Mouse (Mus musculus) myocyte (in vitro differentiated cells): ENCODE results near the gene Stmn1. TPM values are rescaled to one million over a fixed set of nuclear protein-coding genes. Genes with fewer than 3 reads are reported as not detected.

ENCODE experiments used
- H3K27me3 ChIP-seq: one replicate; pipeline ENCODE4 v1.6.1; 2011; ENCODE audit not compliant: control insufficient read depth, insufficient read depth, insufficient read length
- H3K36me3 ChIP-seq: one replicate; pipeline ENCODE4 v1.6.1; 2011; ENCODE audit not compliant: control insufficient read depth, insufficient read depth
- H3K4me2 ChIP-seq: one replicate; pipeline ENCODE4 v1.6.1; 2011; ENCODE audit warnings: low read depth, control low read depth
- H3K4me3 ChIP-seq: one replicate; pipeline ENCODE4 v1.5.1; 2011; ENCODE audit warnings: mild to moderate bottlenecking, control low read depth, moderate library complexity
- H3K79me2 ChIP-seq: one replicate; pipeline ENCODE4 v1.6.1; 2011; ENCODE audit not compliant: control insufficient read depth, insufficient read depth
- H3ac ChIP-seq: one replicate; pipeline ENCODE4 v1.6.1; 2011; ENCODE audit not compliant: control insufficient read depth, insufficient read length
- CEBPB ChIP-seq: IDR thresholded peaks from 2 replicates; pipeline ENCODE4 v1.6.1; 2011; ENCODE audit warnings: mild to moderate bottlenecking, moderate library complexity; ENCODE audit not compliant: poor library complexity, insufficient read depth, severe bottlenecking
- E2F4 ChIP-seq: IDR thresholded peaks from one replicate; pipeline ENCODE4 v1.6.1; 2011; ENCODE audit warnings: mild to moderate bottlenecking, control low read depth, moderate library complexity; ENCODE audit not compliant: insufficient read depth
- MAX ChIP-seq: IDR thresholded peaks from one replicate; pipeline ENCODE4 v1.6.1; 2011; ENCODE audit warnings: low read depth, mild to moderate bottlenecking, control low read depth
- MYOD1 ChIP-seq, 3 experiments: IDR thresholded peaks; one replicate each; pipeline ENCODE4 v1.6.1; 2011; ENCODE audit warnings: control low read depth in 2 of 3, low read depth in 2 of 3, mild to moderate bottlenecking in 2 of 3, moderate library complexity in 1 of 3; ENCODE audit not compliant: insufficient read length in 2 of 3, control insufficient read depth in 1 of 3
- MYOG ChIP-seq, 3 experiments: IDR thresholded peaks; one replicate each; pipeline ENCODE4 v1.6.1; 2011; ENCODE audit warnings: control low read depth in 2 of 3, low read depth in 2 of 3, mild to moderate bottlenecking in 2 of 3; ENCODE audit not compliant: insufficient read length in 2 of 3, control insufficient read depth in 1 of 3, insufficient read depth in 1 of 3
- POLR2A ChIP-seq: IDR thresholded peaks from one replicate; pipeline ENCODE4 v1.6.1; 2011; ENCODE audit warnings: low read depth, mild to moderate bottlenecking, control low read depth, moderate library complexity; ENCODE audit not compliant: insufficient read length
- POLR2AphosphoS2 ChIP-seq: IDR thresholded peaks from one replicate; pipeline ENCODE4 v1.6.1; 2011; ENCODE audit warnings: low read depth, control low read depth; ENCODE audit not compliant: insufficient read length
- REST ChIP-seq: IDR thresholded peaks from one replicate; pipeline ENCODE4 v1.6.1; 2011; ENCODE audit warnings: mild to moderate bottlenecking, control low read depth, moderate library complexity; ENCODE audit not compliant: insufficient read depth, insufficient read length
- SRF ChIP-seq: IDR thresholded peaks from one replicate; pipeline ENCODE4 v1.6.1; 2011; ENCODE audit warnings: low read depth; ENCODE audit not compliant: control insufficient read depth, insufficient read length
- TCF12 ChIP-seq: IDR thresholded peaks from one replicate; pipeline ENCODE4 v1.6.1; 2011; ENCODE audit warnings: mild to moderate bottlenecking, control low read depth; ENCODE audit not compliant: poor library complexity, insufficient read depth, severe bottlenecking
- TCF3 ChIP-seq: IDR thresholded peaks from one replicate; pipeline ENCODE4 v1.6.1; 2011; ENCODE audit warnings: low read depth, control low read depth; ENCODE audit not compliant: insufficient read length
- USF1 ChIP-seq: IDR thresholded peaks from one replicate; pipeline ENCODE4 v1.6.1; 2011; ENCODE audit warnings: low read depth, mild to moderate bottlenecking, control low read depth, moderate library complexity
- polyA plus RNA-seq: library from polyadenylated mRNA; unstranded; fragments of >200 nt; fragmentation: generic; extraction: Trizol; gene quantifications from one replicate; pipeline ENCODE4 v1.2.1, GENCODE M21; 2012; ENCODE audit warnings: missing spikeins

The Stmn1 gene
- 213 TPM for polyA plus RNA-seq

GRCm38 (mm10) chr4:134468215-134468575 lies at the start of gene Stmn1:
TSS of gene Stmn1 (plus strand) at chr4:134468320.
- TF ChIP-seq CEBPB: no peak
- peak in 1 of 3 experiments; percentile 55 for TF ChIP-seq MYOD1 (IDR thresholded peaks at IDR 0.05; ENCODE audit: control insufficient read depth in 1 of 3, insufficient read length in 2 of 3, low read depth in 2 of 3)
- no peak for TF ChIP-seq TCF3
- TF ChIP-seq MYOG (IDR thresholded peaks at IDR 0.05; ENCODE audit: control insufficient read depth in 1 of 3, insufficient read depth in 1 of 3, insufficient read length in 2 of 3, low read depth in 2 of 3): peak in 2 of 3 experiments; percentile 10 to 40
- TF ChIP-seq E2F4: peak; percentile 60
- peak; percentile 99 for TF ChIP-seq POLR2A
- TF ChIP-seq SRF: peak; percentile 47
- peak; percentile 97 for TF ChIP-seq POLR2AphosphoS2
- TF ChIP-seq USF1: peak; percentile 99
- Histone ChIP-seq H3K27me3 (no peaks in the 10 kb centered on the region), H3K4me2 (peak within 1 kb of the TSS; percentile 93), H3K36me3 (no peaks in the 10 kb centered on the region), H3ac (peak within 1 kb of the TSS; percentile 30), H3K4me3 (peak within 1 kb of the TSS; percentile 33), H3K79me2 (peaks cover 20% of the 10 kb centered on the region)

- TF ChIP-seq CEBPB (no peak), MYOD1 (IDR thresholded peaks at IDR 0.05; ENCODE audit: control insufficient read depth in 1 of 3, insufficient read length in 2 of 3, low read depth in 2 of 3) (no peak)
- no peak overlapping the region for H3K4me2 ChIP-seq
- H3K36me3 ChIP-seq: no peaks in the 10 kb centered on the region
- H3ac ChIP-seq: no peak overlapping the region
- no peaks in the 10 kb centered on the region for H3K79me2 ChIP-seq
- H3K4me3 ChIP-seq: no peak overlapping the region
- no peaks in the 10 kb centered on the region for H3K27me3 ChIP-seq
Observed at GRCm38 (mm10) chr4:134421971-134422370, 46.1 kb upstream of the Stmn1 start.

GRCm38 (mm10) chr4:134423949-134424348 lies 44.2 kb upstream of the Stmn1 start:
- Histone ChIP-seq H3K4me3 (no peak overlapping the region), H3K27me3 (no peaks in the 10 kb centered on the region), H3K36me3 (no peaks in the 10 kb centered on the region), H3K4me2 (no peak overlapping the region), H3K79me2 (no peaks in the 10 kb centered on the region), H3ac (no peak overlapping the region)
- TF ChIP-seq POLR2AphosphoS2: no peak
- TF ChIP-seq REST: no peak
- no peak for TF ChIP-seq MYOD1 (IDR thresholded peaks at IDR 0.05; ENCODE audit: control insufficient read depth in 1 of 3, insufficient read length in 2 of 3, low read depth in 2 of 3)
- TF ChIP-seq POLR2A: no peak
- no peak for TF ChIP-seq MYOG (IDR thresholded peaks at IDR 0.05; ENCODE audit: control insufficient read depth in 1 of 3, insufficient read depth in 1 of 3, insufficient read length in 2 of 3, low read depth in 2 of 3)
- no peak for TF ChIP-seq TCF12

GRCm38 (mm10) chr4:134425088-134425487 lies 43.0 kb upstream of the Stmn1 start:
- Histone ChIP-seq H3K27me3 (no peaks in the 10 kb centered on the region), H3K36me3 (no peaks in the 10 kb centered on the region), H3K79me2 (no peaks in the 10 kb centered on the region), H3K4me3 (no peak overlapping the region), H3K4me2 (no peak overlapping the region), H3ac (no peak overlapping the region)
- no peak for TF ChIP-seq TCF12
- no peak for TF ChIP-seq MYOG (IDR thresholded peaks at IDR 0.05; ENCODE audit: control insufficient read depth in 1 of 3, insufficient read depth in 1 of 3, insufficient read length in 2 of 3, low read depth in 2 of 3)
- TF ChIP-seq CEBPB: no peak
- no peak for TF ChIP-seq MAX
- TF ChIP-seq REST: no peak
- no peak for TF ChIP-seq TCF3
- no peak for TF ChIP-seq MYOD1 (IDR thresholded peaks at IDR 0.05; ENCODE audit: control insufficient read depth in 1 of 3, insufficient read length in 2 of 3, low read depth in 2 of 3)
- no peak for TF ChIP-seq POLR2A
- no peak for TF ChIP-seq USF1
- TF ChIP-seq E2F4: no peak
- TF ChIP-seq SRF: no peak
- no peak for TF ChIP-seq POLR2AphosphoS2

GRCm38 (mm10) chr4:134430381-134431004 lies 37.6 kb upstream of the Stmn1 start:
- H3K4me2 ChIP-seq: peak overlapping the region; percentile 12
- no peaks in the 10 kb centered on the region for H3K27me3 ChIP-seq
- H3K4me3 ChIP-seq: no peak overlapping the region
- H3K79me2 ChIP-seq: no peaks in the 10 kb centered on the region
- H3K36me3 ChIP-seq: no peaks in the 10 kb centered on the region
- H3ac ChIP-seq: no peak overlapping the region
- TF ChIP-seq USF1 (no peak), MYOG (IDR thresholded peaks at IDR 0.05; ENCODE audit: control insufficient read depth in 1 of 3, insufficient read depth in 1 of 3, insufficient read length in 2 of 3, low read depth in 2 of 3) (peak in 1 of 3 experiments; percentile 59), MYOD1 (IDR thresholded peaks at IDR 0.05; ENCODE audit: control insufficient read depth in 1 of 3, insufficient read length in 2 of 3, low read depth in 2 of 3) (peak in 2 of 3 experiments; percentile 17 to 55)
